Mouse (Mus musculus): ENCODE results near the gene Basp1.

DNA sequence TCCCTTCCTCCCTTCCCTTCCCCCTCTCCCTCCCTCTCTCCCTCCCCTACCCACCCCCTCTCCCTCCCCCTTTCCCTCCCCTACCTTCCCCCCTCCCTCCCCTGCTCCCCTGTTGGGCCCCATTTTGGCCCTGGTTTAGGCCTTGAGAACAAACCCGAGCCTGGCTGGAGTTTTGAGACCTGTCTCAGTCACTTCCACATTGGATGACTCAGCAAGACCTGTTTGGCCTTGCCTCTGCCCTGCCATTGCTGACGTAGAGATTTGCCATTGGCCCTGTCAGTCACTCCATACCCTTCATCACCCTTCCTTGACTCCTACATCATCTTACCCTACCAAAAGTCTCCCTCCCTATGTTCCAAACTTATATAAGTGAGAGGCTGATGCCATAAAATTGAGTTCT is 43.9 kb upstream of the Basp1 start:
- TF ChIP-seq POLR2A (IDR thresholded peaks at IDR 0.05; ENCODE audit: borderline replicate concordance, control insufficient read depth, low read depth, low read length): no peak
- TF ChIP-seq CTCF (IDR thresholded peaks at IDR 0.05; ENCODE audit: control insufficient read depth, insufficient read depth, low read length): no peak
